Mouse (Mus musculus): Measurements from ENCODE around the gene Gpr25.

- TF ChIP-seq CTCF (IDR thresholded peaks at IDR 0.05; ENCODE audit: insufficient read depth, low read depth, low read length) (peak; percentile 44; the same call in 1 of the 2 replicates), POLR2A (IDR thresholded peaks at IDR 0.05; ENCODE audit: insufficient read depth, low read depth, low read length) (no peak)
Observed at GRCm38 (mm10) chr1:136212803-136213202, 47.9 kb downstream of the Gpr25 start, which contains the start of gene Mroh3.

Measured in olfactory bulb, adult 2 months (tissue).